Mouse (Mus musculus) lung, embryonic 15.5 days (tissue): ENCODE data around the gene Cgref1. TPM values are rescaled to one million over a fixed set of nuclear protein-coding genes. Genes with fewer than 3 reads are reported as not detected.
A peak's percentile ranks its signal among the peaks of the same experiment; 100 is the strongest.

Source experiments
- ATAC-seq: fragments of 200-750 bp; cut with Nextera tagmentation; 2 replicates; pipeline ENCODE4 v1.8.0; 2017; ENCODE audit warnings: moderate number of reproducible peaks, borderline replicate concordance; ENCODE audit not compliant: low FRiP score, low TSS enrichment; ENCODE audit errors: extremely low read depth
- H3K27ac ChIP-seq: fragments of 300-500 bp; sonication (generic); 2 replicates; pipeline ENCODE4 v1.5.1; 2015; ENCODE audit warnings: moderate library complexity, mild to moderate bottlenecking, inconsistent platforms
- H3K27me3 ChIP-seq: fragments of 300-500 bp; sonication (generic); 2 replicates; pipeline ENCODE4 v1.6.1; 2015; ENCODE audit warnings: inconsistent platforms
- H3K36me3 ChIP-seq: fragments of 300-500 bp; sonication (generic); 2 replicates; pipeline ENCODE4 v1.6.1; 2015; ENCODE audit warnings: inconsistent platforms
- H3K4me1 ChIP-seq: fragments of 300-500 bp; sonication (generic); 2 replicates; pipeline ENCODE4 v1.6.1; 2015; ENCODE audit warnings: inconsistent platforms
- H3K4me2 ChIP-seq: fragments of 300-500 bp; sonication (generic); 2 replicates; pipeline ENCODE4 v1.6.1; 2015; ENCODE audit warnings: inconsistent platforms, mild to moderate bottlenecking, moderate library complexity
- H3K4me3 ChIP-seq: fragments of 300-500 bp; sonication (generic); 2 replicates; pipeline ENCODE4 v1.5.1; 2015; ENCODE audit warnings: mild to moderate bottlenecking, inconsistent platforms
- H3K9ac ChIP-seq: fragments of 300-500 bp; sonication (generic); 2 replicates; pipeline ENCODE4 v1.6.1; 2015; ENCODE audit warnings: inconsistent platforms
- H3K9me3 ChIP-seq: fragments of 300-500 bp; sonication (generic); 2 replicates; pipeline ENCODE4 v1.6.1; 2016; ENCODE audit warnings: inconsistent platforms
- WGBS: fragments of 180-500 bp; shearing (Covaris S2); methylation state at CpG from one replicate; pipeline ENCODE4 v1.1.7; 2015; 5-methylcytosine and 5-hydroxymethylcytosine counted together
- polyA plus RNA-seq: library from polyadenylated mRNA; unstranded; fragments of >200 nt; fragmentation: Nextera tagmentation; extraction: Ambion mirVana; gene quantifications from 2 replicates; pipeline ENCODE4 v1.2.1, GENCODE M21; 2015

Gene Cgref1
- polyA plus RNA-seq, 1 experiment from 2014 or later, result 2.3 TPM

- peaks cover 34% of the 10 kb centered on the region for H3K4me1 ChIP-seq
- WGBS, result 38% methylated on average over 10 of the region's 10 CpGs
- H3K27me3 ChIP-seq, result no peaks in the 10 kb centered on the region
- H3K9ac ChIP-seq, result peak overlapping the region; percentile 47
- no peak overlapping the region; the same call in 1 of the 2 replicates for H3K4me3 ChIP-seq
- no peaks in the 10 kb centered on the region for H3K9me3 ChIP-seq
- H3K4me2 ChIP-seq, result peak overlapping the region; percentile 74
- no peak for ATAC-seq
- H3K36me3 ChIP-seq, result peaks cover 30% of the 10 kb centered on the region
- 0 out of 2 replicates have a peak overlapping the region, but pooled peaks have one; percentile 85 for H3K27ac ChIP-seq
Measured at GRCm38 (mm10) chr5:30922581-30923041, 22.8 kb downstream of the Cgref1 start.

- H3K4me2 ChIP-seq, result peak within 1 kb of the TSS; percentile 74
- peak; percentile 79 for ATAC-seq
- H3K9me3 ChIP-seq, result no peaks in the 10 kb centered on the region
- peak within 1 kb of the TSS; percentile 50 for H3K4me3 ChIP-seq
- peak within 1 kb of the TSS; percentile 47 for H3K9ac ChIP-seq
- peaks cover 41% of the 10 kb centered on the region for H3K4me1 ChIP-seq
- 2% methylated on average over 37 of the region's 40 CpGs for WGBS
- H3K27ac ChIP-seq, result peak within 1 kb of the TSS; percentile 85
- peaks cover 39% of the 10 kb centered on the region for H3K36me3 ChIP-seq
- H3K27me3 ChIP-seq, result no peaks in the 10 kb centered on the region
Measured at GRCm38 (mm10) chr5:30921256-30922033, 23.9 kb downstream of the Cgref1 start, which contains the start of gene Khk. Khk (plus strand) TSS chr5:30921431.

- Histone ChIP-seq H3K4me3 (peak overlapping the region; percentile 50), H3K27me3 (no peaks in the 10 kb centered on the region), H3K9ac (no peak overlapping the region), H3K4me1 (peaks cover 46% of the 10 kb centered on the region), H3K4me2 (peak overlapping the region; percentile 74), H3K36me3 (peaks cover 39% of the 10 kb centered on the region), H3K27ac (no peak overlapping the region), H3K9me3 (no peaks in the 10 kb centered on the region)
- WGBS, result 61% methylated on average over 19 of the region's 19 CpGs
- ATAC-seq, result no peak; the same call in 1 of the 2 replicates
Measured at GRCm38 (mm10) chr5:30920621-30921020, 24.8 kb downstream of the Cgref1 start.

GRCm38 (mm10) chr5:30919831-30920614 lies 25.4 kb downstream of the Cgref1 start:
- Histone ChIP-seq H3K4me2 (peak overlapping the region; percentile 74), H3K36me3 (peaks cover 39% of the 10 kb centered on the region), H3K9ac (no peak overlapping the region), H3K27ac (no peak overlapping the region), H3K27me3 (no peaks in the 10 kb centered on the region), H3K4me3 (no peak overlapping the region; the same call in 1 of the 2 replicates), H3K9me3 (no peaks in the 10 kb centered on the region), H3K4me1 (peaks cover 52% of the 10 kb centered on the region)
- WGBS, result 55% methylated on average over 11 of the region's 11 CpGs
- no peak for ATAC-seq

GRCm38 (mm10) chr5:30918691-30919090 lies 26.7 kb downstream of the Cgref1 start:
- Histone ChIP-seq H3K4me2 (no peak overlapping the region), H3K9ac (no peak overlapping the region), H3K4me3 (no peak overlapping the region), H3K9me3 (no peaks in the 10 kb centered on the region), H3K4me1 (peaks cover 53% of the 10 kb centered on the region), H3K36me3 (peaks cover 39% of the 10 kb centered on the region), H3K27ac (no peak overlapping the region), H3K27me3 (no peaks in the 10 kb centered on the region)
- no peak for ATAC-seq
- 83% methylated on average over 8 of the region's 8 CpGs for WGBS

- no peaks in the 10 kb centered on the region for H3K9me3 ChIP-seq
- 0 out of 2 replicates have a peak overlapping the region, but pooled peaks have one; percentile 2 for H3K9ac ChIP-seq
- peaks cover 53% of the 10 kb centered on the region for H3K4me1 ChIP-seq
- no peak for ATAC-seq
- 86% methylated on average over 31 of the region's 31 CpGs for WGBS
- H3K4me2 ChIP-seq, result no peak overlapping the region
- H3K4me3 ChIP-seq, result no peak overlapping the region
- H3K27ac ChIP-seq, result no peak overlapping the region
- no peaks in the 10 kb centered on the region for H3K27me3 ChIP-seq
- H3K36me3 ChIP-seq, result peaks cover 39% of the 10 kb centered on the region
Measured at GRCm38 (mm10) chr5:30917891-30918670, 27.3 kb downstream of the Cgref1 start.

GRCm38 (mm10) chr5:30917348-30917747 lies 28.0 kb downstream of the Cgref1 start:
- peaks cover 53% of the 10 kb centered on the region for H3K4me1 ChIP-seq
- ATAC-seq, result no peak
- H3K27me3 ChIP-seq, result no peaks in the 10 kb centered on the region
- H3K9me3 ChIP-seq, result no peaks in the 10 kb centered on the region
- 86% methylated on average over 11 of the region's 11 CpGs for WGBS
- H3K4me2 ChIP-seq, result no peak overlapping the region
- H3K4me3 ChIP-seq, result no peak overlapping the region
- H3K27ac ChIP-seq, result no peak overlapping the region
- H3K9ac ChIP-seq, result no peak overlapping the region
- H3K36me3 ChIP-seq, result peaks cover 39% of the 10 kb centered on the region

- Histone ChIP-seq H3K9ac (no peak overlapping the region), H3K36me3 (peaks cover 39% of the 10 kb centered on the region), H3K4me2 (peak overlapping the region; percentile 77; the same call in 1 of the 2 replicates), H3K4me1 (peaks cover 53% of the 10 kb centered on the region), H3K27ac (peak overlapping the region; percentile 61; the same call in 1 of the 2 replicates), H3K4me3 (no peak overlapping the region), H3K9me3 (no peaks in the 10 kb centered on the region), H3K27me3 (no peaks in the 10 kb centered on the region)
- no peak for ATAC-seq
- 90% methylated on average over 9 of the region's 9 CpGs for WGBS
Measured at GRCm38 (mm10) chr5:30916841-30917240, 28.6 kb downstream of the Cgref1 start.

DNA sequence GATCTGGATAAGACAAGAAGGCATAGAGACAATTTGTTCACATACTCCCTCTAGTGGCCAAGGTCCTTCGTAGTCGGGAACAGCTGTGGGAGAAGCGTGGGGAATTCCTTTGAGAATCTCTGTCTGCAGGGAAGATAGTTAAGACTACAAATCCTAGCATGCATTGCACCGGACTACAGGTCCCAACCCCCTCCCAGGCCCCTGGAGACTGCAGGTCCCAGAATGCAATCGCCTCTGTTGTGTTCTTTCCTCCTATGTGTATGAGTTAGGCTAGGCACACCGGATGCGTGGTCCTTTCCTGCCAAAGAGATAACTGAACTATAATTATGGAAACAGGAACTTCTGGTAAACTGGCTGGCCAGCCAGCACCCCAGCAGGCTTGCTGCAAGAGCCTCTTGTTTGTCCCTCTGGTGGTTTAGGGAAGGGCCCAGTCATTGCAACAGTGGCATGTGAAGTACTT lies 29.4 kb downstream of the Cgref1 start:
- WGBS, result 3% methylated on average over 7 of the region's 7 CpGs
- peaks cover 49% of the 10 kb centered on the region for H3K4me1 ChIP-seq

DNA sequence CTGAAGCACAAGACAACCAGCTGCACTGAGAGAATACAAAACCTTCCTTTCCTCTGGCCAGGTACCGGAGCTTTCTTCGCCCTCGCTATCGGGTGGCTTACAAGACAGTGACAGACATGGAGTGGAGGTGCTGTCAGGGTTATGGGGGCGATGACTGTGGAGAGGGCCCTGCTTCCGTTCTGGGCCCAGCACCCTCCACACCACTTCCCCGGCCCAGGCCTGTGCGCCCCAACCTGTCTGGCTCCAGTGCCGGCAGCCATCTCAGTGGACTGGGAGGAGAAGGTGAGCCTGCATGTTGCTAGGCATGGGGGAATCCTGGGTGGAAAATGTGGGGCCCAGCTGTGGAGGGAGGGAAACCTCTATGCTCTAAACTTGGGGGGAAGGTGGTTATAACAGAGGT lies 29.9 kb downstream of the Cgref1 start:
- peak overlapping the region; percentile 52 for H3K4me3 ChIP-seq
- H3K9me3 ChIP-seq, result no peaks in the 10 kb centered on the region
- H3K4me1 ChIP-seq, result peaks cover 44% of the 10 kb centered on the region
- no peak for ATAC-seq
- 33% methylated on average over 9 of the region's 9 CpGs for WGBS
- peak overlapping the region; percentile 67 for H3K9ac ChIP-seq
- peaks cover 36% of the 10 kb centered on the region for H3K36me3 ChIP-seq
- H3K4me2 ChIP-seq, result peak overlapping the region; percentile 77
- no peaks in the 10 kb centered on the region for H3K27me3 ChIP-seq
- peak overlapping the region; percentile 98 for H3K27ac ChIP-seq

More for the DNA sequence above, 29.4 kb downstream of the Cgref1 start:
- peak; percentile 57 for ATAC-seq
- Histone ChIP-seq H3K4me2 (peak overlapping the region; percentile 77), H3K4me3 (peak overlapping the region; percentile 52), H3K9ac (no peak overlapping the region), H3K36me3 (peaks cover 39% of the 10 kb centered on the region), H3K9me3 (no peaks in the 10 kb centered on the region), H3K27me3 (no peaks in the 10 kb centered on the region), H3K27ac (peak overlapping the region; percentile 98)

GRCm38 (mm10) chr5:30914849-30915248 lies 30.5 kb downstream of the Cgref1 start:
- ATAC-seq, result no peak
- H3K4me1 ChIP-seq, result peaks cover 39% of the 10 kb centered on the region
- H3K36me3 ChIP-seq, result peaks cover 30% of the 10 kb centered on the region
- peak overlapping the region; percentile 77 for H3K4me2 ChIP-seq
- peak overlapping the region; percentile 52 for H3K4me3 ChIP-seq
- peak overlapping the region; percentile 67 for H3K9ac ChIP-seq
- peak overlapping the region; percentile 98 for H3K27ac ChIP-seq
- WGBS, result 36% methylated on average over 6 of the region's 6 CpGs
- H3K27me3 ChIP-seq, result no peaks in the 10 kb centered on the region
- no peaks in the 10 kb centered on the region for H3K9me3 ChIP-seq
